Mouse (Mus musculus) forebrain, embryonic 13.5 days (tissue): ENCODE data around the gene Tmem229b. TPM values are rescaled to one million over a fixed set of nuclear protein-coding genes. Genes with fewer than 3 reads are reported as not detected.
"Not testable (repeated sequence)": the region's sequence is repeated elsewhere in the genome, so short reads cannot be mapped to it uniquely, and the experiment has no call there.

Source experiments
- ATAC-seq: fragments of 200-750 bp; cut with Nextera tagmentation; 2 replicates; pipeline ENCODE4 v1.8.0; 2017
- H3K27ac ChIP-seq: fragments of 300-500 bp; sonication (generic); 2 replicates; pipeline ENCODE4 v1.5.1; 2015; ENCODE audit warnings: inconsistent platforms, mild to moderate bottlenecking, moderate library complexity
- H3K27me3 ChIP-seq: fragments of 300-500 bp; sonication (generic); 2 replicates; pipeline ENCODE4 v1.6.1; 2015; ENCODE audit warnings: mild to moderate bottlenecking, inconsistent platforms
- H3K36me3 ChIP-seq: fragments of 300-500 bp; sonication (generic); 2 replicates; pipeline ENCODE4 v1.6.1; 2015; ENCODE audit warnings: mild to moderate bottlenecking, inconsistent platforms; ENCODE audit not compliant: poor library complexity, severe bottlenecking
- H3K4me1 ChIP-seq: fragments of 300-500 bp; sonication (generic); 2 replicates; pipeline ENCODE4 v1.6.1; 2015; ENCODE audit warnings: inconsistent platforms
- H3K4me2 ChIP-seq: fragments of 300-500 bp; sonication (generic); 2 replicates; pipeline ENCODE4 v1.6.1; 2015; ENCODE audit warnings: inconsistent platforms, mild to moderate bottlenecking, moderate library complexity
- H3K4me3 ChIP-seq: fragments of 300-500 bp; sonication (generic); 2 replicates; pipeline ENCODE4 v1.5.1; 2015; ENCODE audit warnings: mild to moderate bottlenecking, inconsistent platforms
- H3K9ac ChIP-seq: fragments of 300-500 bp; sonication (generic); 2 replicates; pipeline ENCODE4 v1.6.1; 2015; ENCODE audit warnings: mild to moderate bottlenecking, inconsistent platforms
- H3K9me3 ChIP-seq: fragments of 300-500 bp; sonication (generic); replicated peaks from 2 replicates; pipeline ENCODE4 v1.6.1; 2016; ENCODE audit warnings: inconsistent platforms
- WGBS: fragments of 180-500 bp; shearing (Covaris S2); methylation state at CpG from one replicate; pipeline ENCODE4 v1.1.7; 2015; 5-methylcytosine and 5-hydroxymethylcytosine counted together
- polyA plus RNA-seq: library from polyadenylated mRNA; unstranded; fragments of >200 nt; fragmentation: Nextera tagmentation; extraction: Ambion mirVana; gene quantifications from 2 replicates; pipeline ENCODE4 v1.2.1, GENCODE M21; 2015

Tmem229b gene
- polyA plus RNA-seq, 1 experiment from 2014 or later, result 25.3 TPM

DNA sequence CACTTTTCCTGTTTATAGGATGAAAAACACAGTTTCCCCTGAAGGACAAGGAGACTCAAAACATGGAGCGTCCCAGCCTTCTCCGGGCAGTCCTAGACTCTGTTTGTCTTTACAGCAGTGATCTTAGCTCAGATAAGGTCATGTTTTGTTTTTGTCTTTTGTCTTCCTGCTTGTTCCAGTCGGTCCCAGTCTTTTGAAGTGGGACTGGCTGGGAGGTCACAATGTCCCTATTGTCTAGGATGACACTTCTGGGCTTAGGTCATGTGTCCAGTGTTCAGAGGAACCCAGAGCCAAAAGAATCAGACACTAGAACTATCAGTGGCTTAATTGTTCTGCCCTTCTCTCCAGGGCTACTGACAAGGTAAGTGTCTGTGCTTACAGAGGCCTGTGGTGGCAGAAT is 27.9 kb upstream of the Tmem229b start:
- no peak for ATAC-seq
- no peaks in the 10 kb centered on the region for H3K9me3 ChIP-seq
- no peaks in the 10 kb centered on the region for H3K27me3 ChIP-seq

DNA sequence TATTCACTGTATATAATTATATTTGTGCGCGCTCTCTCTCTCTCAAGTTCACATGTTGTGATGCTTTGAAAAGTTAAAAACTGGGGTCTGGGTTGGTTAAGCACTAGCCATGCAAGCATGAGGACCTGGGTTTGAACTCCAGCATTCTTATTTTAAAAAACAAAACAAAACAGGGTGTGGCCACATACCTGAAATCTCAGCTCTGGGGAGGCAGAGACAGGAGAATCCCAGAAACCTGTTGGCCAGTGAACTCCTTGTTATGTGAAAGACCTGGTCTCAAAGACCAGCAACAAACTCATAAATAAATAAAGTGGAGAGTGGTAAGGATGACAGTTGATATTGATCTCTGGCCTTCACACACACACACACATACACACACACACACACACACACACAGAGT is 26.9 kb upstream of the Tmem229b start:
- Histone ChIP-seq H3K27me3 (no peaks in the 10 kb centered on the region), H3K4me1 (peaks cover 5% of the 10 kb centered on the region; the same call in 1 of the 2 replicates), H3K4me2 (no peak overlapping the region), H3K9me3 (no peaks in the 10 kb centered on the region), H3K36me3 (no peaks in the 10 kb centered on the region), H3K4me3 (no peak overlapping the region), H3K27ac (no peak overlapping the region), H3K9ac (no peak overlapping the region)
- 97% methylated on average over 2 of the region's 2 CpGs for WGBS
- ATAC-seq, result no peak

More for the DNA sequence above, 27.9 kb upstream of the Tmem229b start:
- 48% methylated on average over 3 of the region's 3 CpGs for WGBS
- Histone ChIP-seq H3K4me3 (no peak overlapping the region), H3K9ac (no peak overlapping the region), H3K27ac (no peak overlapping the region), H3K4me2 (no peak overlapping the region), H3K36me3 (no peaks in the 10 kb centered on the region), H3K4me1 (no peaks in the 10 kb centered on the region)

- peak; percentile 92 for ATAC-seq
- peak within 1 kb of the TSS; percentile 77 for H3K4me3 ChIP-seq
- under 1% methylated on average over 60 of the region's 80 CpGs for WGBS
- no peaks in the 10 kb centered on the region for H3K27me3 ChIP-seq
- peaks cover 8% of the 10 kb centered on the region; the same call in 1 of the 2 replicates for H3K4me1 ChIP-seq
- H3K36me3 ChIP-seq, result no peaks in the 10 kb centered on the region
- H3K27ac ChIP-seq, result no peak within 1 kb of the TSS
- no peaks in the 10 kb centered on the region for H3K9me3 ChIP-seq
- peak within 1 kb of the TSS; percentile 87 for H3K9ac ChIP-seq
- H3K4me2 ChIP-seq, result peak within 1 kb of the TSS; percentile 97
Measured at GRCm38 (mm10) chr12:79028911-79029861, 21.8 kb upstream of the Tmem229b start, which contains the start of gene Plekhh1. Gene Plekhh1, plus strand, starts transcription at chr12:79029163.

- H3K4me2 ChIP-seq, H3K36me3 ChIP-seq, H3K9me3 ChIP-seq, H3K4me3 ChIP-seq, ATAC-seq, H3K9ac ChIP-seq, H3K4me1 ChIP-seq, H3K27me3 ChIP-seq, H3K27ac ChIP-seq: not testable (repeated sequence)
- WGBS, result 87% methylated on average over 8 of the region's 8 CpGs
Measured at GRCm38 (mm10) chr12:79027526-79027925, 20.1 kb upstream of the Tmem229b start.

DNA sequence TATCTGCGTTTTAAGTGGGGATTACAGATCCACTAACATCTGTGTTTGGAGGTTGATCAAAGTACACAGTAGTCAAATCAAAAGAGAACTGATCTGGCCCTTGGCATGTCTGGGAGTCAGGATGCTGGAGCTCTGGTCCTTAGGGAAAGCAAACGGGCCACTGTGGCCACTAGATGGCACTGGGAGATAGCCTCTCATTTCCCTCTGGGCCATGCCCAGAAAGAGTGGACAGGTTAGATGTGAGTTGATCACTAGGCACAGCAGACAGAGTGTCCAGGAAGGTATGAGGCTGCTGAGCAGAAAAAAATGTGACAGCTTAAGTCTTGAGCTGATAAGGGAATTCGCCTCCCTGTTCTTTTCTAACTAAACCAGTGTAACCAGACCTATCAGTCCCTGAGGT is 15.5 kb upstream of the Tmem229b start:
- no peak overlapping the region for H3K27ac ChIP-seq
- no peak overlapping the region for H3K4me3 ChIP-seq
- H3K4me1 ChIP-seq, result no peaks in the 10 kb centered on the region
- H3K9ac ChIP-seq, result no peak overlapping the region
- H3K4me2 ChIP-seq, result no peak overlapping the region
- H3K9me3 ChIP-seq, result no peaks in the 10 kb centered on the region
- ATAC-seq, result no peak
- H3K36me3 ChIP-seq, result no peaks in the 10 kb centered on the region
- H3K27me3 ChIP-seq, result no peaks in the 10 kb centered on the region
- 7% methylated on average over 3 of the region's 3 CpGs for WGBS

- Histone ChIP-seq H3K4me3 (no peak overlapping the region), H3K36me3 (no peaks in the 10 kb centered on the region), H3K9me3 (no peaks in the 10 kb centered on the region), H3K27me3 (no peaks in the 10 kb centered on the region), H3K4me2 (no peak overlapping the region), H3K4me1 (0 out of 2 replicates have a peak, but pooled peaks cover under 1% of the 10 kb centered on the region), H3K27ac (no peak overlapping the region), H3K9ac (no peak overlapping the region)
- WGBS, result 95% methylated on average over 1 of the region's 1 CpGs
- no peak for ATAC-seq
Measured at GRCm38 (mm10) chr12:79021902-79022301, 14.5 kb upstream of the Tmem229b start.

GRCm38 (mm10) chr12:79017994-79018399 is 10.6 kb upstream of the Tmem229b start:
- Histone ChIP-seq H3K4me2 (no peak overlapping the region), H3K9me3 (no peaks in the 10 kb centered on the region), H3K27ac (no peak overlapping the region), H3K9ac (no peak overlapping the region), H3K4me3 (no peak overlapping the region), H3K4me1 (peaks cover 13% of the 10 kb centered on the region), H3K36me3 (no peaks in the 10 kb centered on the region), H3K27me3 (no peaks in the 10 kb centered on the region)
- no peak for ATAC-seq
- 45% methylated on average over 4 of the region's 4 CpGs for WGBS

DNA sequence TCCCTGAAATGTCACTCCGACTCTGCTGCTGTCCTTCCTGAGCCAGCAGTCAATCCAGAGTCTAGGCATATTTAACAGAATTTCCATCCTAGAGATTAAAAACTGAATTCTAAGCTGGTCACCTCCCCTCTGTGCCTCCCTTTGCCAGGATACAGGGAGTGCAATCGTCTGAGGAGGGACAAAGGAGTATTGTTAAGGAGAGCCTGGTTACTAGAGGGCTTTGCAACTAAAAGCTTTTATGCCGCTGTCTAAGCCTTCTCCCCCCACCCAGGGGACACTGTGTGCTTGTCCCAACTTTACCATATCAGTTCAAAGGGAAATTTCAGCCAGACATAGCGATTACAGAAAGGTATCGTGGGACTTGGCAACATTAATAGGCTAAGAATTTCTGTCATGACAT is 8.7 kb upstream of the Tmem229b start:
- ATAC-seq, result no peak
- WGBS, result 5% methylated on average over 5 of the region's 5 CpGs
- Histone ChIP-seq H3K4me1 (peaks cover 13% of the 10 kb centered on the region), H3K27me3 (no peaks in the 10 kb centered on the region), H3K27ac (0 out of 2 replicates have a peak overlapping the region, but pooled peaks have one; percentile 11), H3K9me3 (no peaks in the 10 kb centered on the region), H3K4me3 (no peak overlapping the region), H3K9ac (no peak overlapping the region), H3K4me2 (no peak overlapping the region), H3K36me3 (no peaks in the 10 kb centered on the region)

- Histone ChIP-seq H3K4me3 (no peak overlapping the region), H3K27me3 (no peaks in the 10 kb centered on the region), H3K9ac (no peak overlapping the region), H3K9me3 (no peaks in the 10 kb centered on the region), H3K36me3 (no peaks in the 10 kb centered on the region), H3K4me1 (peaks cover 16% of the 10 kb centered on the region), H3K4me2 (no peak overlapping the region), H3K27ac (no peak overlapping the region)
- whole genome bisulfite sequencing, result 44% methylated on average over 3 of the region's 3 CpGs
- ATAC-seq, result no peak
Measured at GRCm38 (mm10) chr12:79010569-79010968, 3.1 kb upstream of the Tmem229b start.

DNA sequence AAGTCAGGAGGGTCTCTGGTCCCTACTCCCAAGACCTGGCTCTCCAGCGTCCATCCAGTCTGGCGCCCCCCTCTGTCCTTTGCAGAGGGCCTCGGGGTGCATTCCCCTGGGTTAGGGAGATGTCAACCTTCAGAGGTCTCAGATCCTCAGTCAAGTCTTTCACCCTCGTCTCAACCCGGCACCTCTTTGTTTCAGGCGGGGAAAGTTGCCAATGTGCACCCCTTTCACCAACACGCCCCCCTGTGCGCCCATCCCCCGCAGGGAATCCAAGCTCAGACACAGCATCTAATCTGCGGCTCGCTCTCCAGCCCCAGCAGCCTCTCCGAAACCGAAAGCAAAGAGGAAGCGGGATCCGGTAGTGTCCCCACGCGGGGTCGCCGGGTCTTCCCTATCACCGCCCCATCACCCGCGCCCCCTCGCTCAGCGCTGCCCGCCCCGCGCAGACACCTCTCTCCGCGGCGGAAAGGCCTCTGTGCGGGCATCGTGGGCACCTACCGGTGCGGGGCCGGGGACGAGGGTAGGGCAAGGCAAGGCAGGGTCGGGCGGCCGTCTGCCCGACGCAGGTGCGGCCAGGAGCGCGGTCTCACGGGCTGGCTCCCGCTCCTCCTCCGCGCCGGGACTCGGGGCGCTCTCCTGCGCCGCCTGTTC is 825 bp downstream of the Tmem229b start:
- peak overlapping the region; percentile 79 for H3K27ac ChIP-seq
- peak overlapping the region; percentile 84 for H3K9ac ChIP-seq
- H3K9me3 ChIP-seq, result no peaks in the 10 kb centered on the region
- H3K27me3 ChIP-seq, result no peaks in the 10 kb centered on the region
- H3K36me3 ChIP-seq, result no peaks in the 10 kb centered on the region
- H3K4me2 ChIP-seq, result peak overlapping the region; percentile 74
- H3K4me1 ChIP-seq, result peaks cover 19% of the 10 kb centered on the region
- H3K4me3 ChIP-seq, result peak overlapping the region; percentile 96
- whole genome bisulfite sequencing, result under 1% methylated on average over 37 of the region's 53 CpGs
- peak; percentile 81 for ATAC-seq

GRCm38 (mm10) chr12:79006076-79006475 is 1.4 kb downstream of the Tmem229b start:
- no peak; the same call in 1 of the 2 replicates for ATAC-seq
- H3K9ac ChIP-seq, result peak overlapping the region; percentile 84
- 26% methylated on average over 9 of the region's 9 CpGs for WGBS
- H3K4me2 ChIP-seq, result peak overlapping the region; percentile 74
- H3K27ac ChIP-seq, result peak overlapping the region; percentile 79; the same call in 1 of the 2 replicates
- peaks cover 19% of the 10 kb centered on the region for H3K4me1 ChIP-seq
- no peaks in the 10 kb centered on the region for H3K9me3 ChIP-seq
- H3K4me3 ChIP-seq, result peak overlapping the region; percentile 96
- no peaks in the 10 kb centered on the region for H3K36me3 ChIP-seq
- H3K27me3 ChIP-seq, result no peaks in the 10 kb centered on the region

DNA sequence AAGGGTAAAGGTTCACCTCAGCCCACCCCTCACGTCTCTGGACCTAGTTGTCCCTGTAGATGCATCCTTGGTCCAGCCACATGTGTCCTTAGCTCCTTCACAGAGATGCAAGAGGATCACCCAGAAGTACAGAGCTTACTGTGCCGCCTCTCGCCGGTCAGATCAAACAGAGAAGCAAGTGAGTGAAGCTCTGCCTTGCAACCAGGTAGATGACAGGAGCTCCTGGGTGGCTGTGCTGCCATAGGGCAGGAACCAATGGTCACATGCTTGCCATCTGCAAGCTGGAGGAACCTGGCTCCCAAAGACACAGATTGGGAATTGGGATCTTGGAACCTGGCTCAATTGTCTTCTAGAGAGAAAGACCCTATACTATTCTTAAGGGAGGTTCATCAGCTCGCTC is 2.0 kb downstream of the Tmem229b start:
- Histone ChIP-seq H3K36me3 (no peaks in the 10 kb centered on the region), H3K27ac (no peak overlapping the region), H3K27me3 (no peaks in the 10 kb centered on the region), H3K9me3 (no peaks in the 10 kb centered on the region), H3K4me3 (no peak overlapping the region), H3K4me2 (peak overlapping the region; percentile 74), H3K9ac (no peak overlapping the region), H3K4me1 (peaks cover 19% of the 10 kb centered on the region)
- WGBS, result 89% methylated on average over 5 of the region's 5 CpGs
- no peak for ATAC-seq
